Mouse (Mus musculus) liver, adult (tissue): ENCODE results near the gene Fsd1l.
A peak's percentile ranks its signal among the peaks of the same experiment; 100 is the strongest.

Experiments
- GATA4 ChIP-seq: IDR thresholded peaks from 2 replicates; pipeline ENCODE4 v1.6.1; 2014; ENCODE audit warnings: mild to moderate bottlenecking, low read length; ENCODE audit not compliant: insufficient replicate concordance

Gene Fsd1l

GRCm38 (mm10) chr4:53714051-53714814 lies 83.0 kb downstream of the Fsd1l start:
- TF ChIP-seq GATA4 = peak; percentile 3; the same call in 1 of the 2 replicates

DNA sequence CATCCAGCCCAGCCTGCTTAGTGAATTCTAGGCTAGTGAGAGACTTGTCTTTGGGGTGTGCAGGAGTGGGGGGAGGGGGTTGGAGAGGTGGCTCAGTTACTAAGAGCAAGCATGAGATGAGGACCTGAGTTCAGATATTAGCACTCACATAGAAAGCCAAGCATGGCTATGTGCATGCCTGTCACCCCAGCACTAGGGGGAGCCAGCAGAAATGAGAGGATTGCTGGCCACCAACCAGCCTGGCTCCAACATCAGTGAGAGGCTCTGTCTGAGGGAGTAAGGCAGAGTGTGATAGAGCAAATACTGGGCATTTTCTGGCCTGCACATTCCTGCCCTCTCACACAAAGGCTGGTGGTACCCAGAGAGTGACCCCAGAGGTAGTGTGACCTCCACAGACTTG lies 84.7 kb downstream of the Fsd1l start:
- TF ChIP-seq GATA4 = no peak

DNA sequence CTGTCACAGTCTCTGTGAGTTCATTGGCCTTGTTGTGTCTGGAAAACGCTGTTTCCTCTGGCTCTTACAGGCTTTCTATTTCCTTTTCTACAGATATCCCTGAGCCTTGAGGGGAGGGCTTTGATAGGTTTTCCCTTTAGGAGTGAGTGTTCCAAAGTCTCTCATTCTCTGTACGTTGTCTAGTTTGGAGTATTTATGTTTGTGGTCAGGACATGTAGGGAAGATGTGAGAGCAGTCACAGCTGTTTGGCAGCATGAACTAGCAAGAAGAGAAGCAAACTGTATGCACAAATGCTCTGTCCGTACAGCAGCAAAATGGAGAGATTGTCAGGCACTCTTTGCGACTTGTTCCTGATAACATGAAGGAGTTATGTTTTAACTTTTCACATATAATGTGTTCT lies 86.3 kb downstream of the Fsd1l start:
- no peak for TF ChIP-seq GATA4

DNA sequence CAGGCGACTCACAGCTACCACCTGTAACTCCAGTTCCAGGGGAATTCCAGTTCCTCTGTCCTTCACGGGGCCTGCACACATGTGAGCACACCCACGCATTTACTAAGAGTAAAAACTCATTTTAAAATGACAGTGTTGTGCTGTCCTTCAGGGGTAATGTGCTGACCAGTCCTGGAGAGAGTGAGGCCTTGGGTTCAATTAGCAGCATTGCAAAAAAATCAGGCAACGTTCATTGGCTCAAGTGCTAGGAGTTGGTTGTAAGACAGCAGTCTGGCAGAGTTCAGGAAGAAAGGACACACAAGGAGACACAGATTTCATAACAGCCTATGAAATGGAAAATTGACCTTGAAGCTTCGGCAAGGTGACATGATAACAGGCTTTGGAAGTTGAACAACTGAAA lies 87.0 kb downstream of the Fsd1l start:
- TF ChIP-seq GATA4 = no peak

DNA sequence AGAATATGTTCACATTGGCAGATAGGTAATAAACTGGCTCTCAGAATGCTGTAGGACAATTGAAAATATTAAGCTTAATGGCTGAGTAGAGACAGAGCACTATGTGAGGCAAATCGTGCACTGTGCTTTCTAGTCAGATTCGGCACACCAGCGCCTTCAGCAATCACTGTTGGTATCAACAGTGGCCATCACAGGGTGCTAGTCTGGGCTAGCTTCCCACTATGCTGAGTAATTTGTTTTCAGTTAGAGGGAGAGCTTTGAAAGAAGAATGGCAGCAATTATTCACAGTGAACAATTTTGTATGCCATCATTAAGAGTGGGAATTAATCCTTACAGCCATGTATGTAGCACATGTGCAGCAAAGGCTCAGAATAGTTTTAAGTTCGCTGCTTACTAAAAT lies 91.2 kb downstream of the Fsd1l start:
- no peak for TF ChIP-seq GATA4

DNA sequence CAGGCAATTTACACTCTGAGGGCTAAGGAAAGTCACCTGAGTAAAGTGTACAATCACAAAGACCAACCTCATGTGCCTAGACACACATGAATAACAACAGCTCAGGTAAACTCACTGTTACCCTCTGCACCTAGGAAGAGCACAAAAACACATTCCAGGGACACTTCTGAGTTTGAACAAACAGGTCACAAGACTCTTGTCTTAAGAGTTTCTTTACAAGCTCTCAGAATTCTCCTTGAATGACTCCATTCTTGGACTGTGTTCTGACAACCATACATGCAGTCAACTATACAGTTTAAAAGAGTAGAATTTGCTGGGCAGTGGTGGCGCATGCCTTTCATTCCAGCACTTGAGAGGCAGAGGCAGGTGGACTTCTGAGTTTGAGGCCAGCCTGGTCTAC lies 96.8 kb downstream of the Fsd1l start:
- TF ChIP-seq GATA4 = no peak

GRCm38 (mm10) chr4:53738956-53739616 lies 107.8 kb downstream of the Fsd1l start:
- no peak for TF ChIP-seq GATA4

- TF ChIP-seq GATA4 = no peak
These were observed 118.6 kb downstream of the Fsd1l start for GRCm38 (mm10) chr4:53749831-53750230.

- TF ChIP-seq GATA4 = no peak
These were observed 119.3 kb downstream of the Fsd1l start for GRCm38 (mm10) chr4:53750391-53751120.
